Mouse (Mus musculus) embryo, embryonic 10 days (tissue): ENCODE data around the gene Havcr2.
"Not testable (repeated sequence)": the region's sequence is repeated elsewhere in the genome, so short reads cannot be mapped to it uniquely, and the experiment has no call there.

Experiments
- DNase-seq: peaks from one replicate; pipeline ENCODE4 v3.0.0-alpha.2; 2015; ENCODE audit warnings: low spot score

The Havcr2 gene

DNA sequence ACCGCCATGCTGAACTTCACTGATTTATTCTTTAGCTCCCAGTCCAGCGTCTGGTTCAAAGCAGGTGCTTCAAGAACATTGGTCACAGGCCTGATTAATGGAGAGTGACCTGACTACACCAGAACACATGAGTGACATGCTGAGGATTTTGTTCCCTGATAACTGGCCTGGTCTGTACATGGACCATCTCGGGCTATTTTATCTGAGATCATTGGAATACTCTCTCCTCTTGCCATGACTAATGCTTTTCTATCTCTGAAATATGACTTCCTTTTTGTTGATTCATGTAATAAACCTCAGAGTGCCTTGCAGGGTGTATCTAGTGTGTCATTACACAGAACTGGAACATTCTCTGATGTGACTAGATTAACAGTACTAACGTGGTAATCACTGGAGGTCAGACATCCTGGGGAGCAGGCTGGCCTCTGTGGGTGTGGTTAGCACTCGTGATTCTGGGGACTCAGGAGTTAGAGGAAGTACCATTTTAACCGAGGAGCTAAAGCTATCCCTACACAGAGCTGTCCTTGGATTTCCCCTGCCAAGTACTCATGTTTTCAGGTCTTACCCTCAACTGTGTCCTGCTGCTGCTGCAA is at the start of gene Havcr2:
Havcr2 (plus strand) TSS at position 483 of the 593 bp plus-strand sequence.
- no peak for DNase-seq

DNA sequence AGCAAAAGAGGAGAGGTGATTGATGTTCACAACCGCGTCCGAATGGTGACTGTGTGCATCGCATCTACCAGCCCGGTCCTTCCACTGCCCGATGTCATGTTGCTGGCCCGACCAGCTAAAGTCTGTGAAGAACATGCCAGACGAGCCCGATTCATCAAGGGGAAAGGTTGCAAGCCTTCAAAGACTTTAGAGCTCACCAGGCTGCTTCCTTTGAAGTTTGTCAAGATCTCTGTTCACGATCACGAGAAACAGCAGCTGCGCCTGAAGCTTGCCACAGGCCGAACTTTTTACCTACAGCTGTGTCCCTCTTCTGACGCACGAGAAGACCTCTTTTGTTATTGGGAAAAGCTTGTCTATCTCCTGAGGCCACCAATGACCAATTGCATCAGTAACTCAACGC is 49.7 kb upstream of the Havcr2 start:
- no peak for DNase-seq

- DNase-seq: no peak
Observed at GRCm38 (mm10) chr11:46406721-46407120, 48.0 kb upstream of the Havcr2 start.

GRCm38 (mm10) chr11:46410018-46410563 is 44.6 kb upstream of the Havcr2 start:
- DNase-seq: no peak

GRCm38 (mm10) chr11:46418438-46418837 is 36.3 kb upstream of the Havcr2 start:
- DNase-seq: no peak

GRCm38 (mm10) chr11:46418860-46419259 is 35.9 kb upstream of the Havcr2 start:
- DNase-seq: no peak

- no peak for DNase-seq
Observed at GRCm38 (mm10) chr11:46421086-46421888, 33.4 kb upstream of the Havcr2 start.

DNA sequence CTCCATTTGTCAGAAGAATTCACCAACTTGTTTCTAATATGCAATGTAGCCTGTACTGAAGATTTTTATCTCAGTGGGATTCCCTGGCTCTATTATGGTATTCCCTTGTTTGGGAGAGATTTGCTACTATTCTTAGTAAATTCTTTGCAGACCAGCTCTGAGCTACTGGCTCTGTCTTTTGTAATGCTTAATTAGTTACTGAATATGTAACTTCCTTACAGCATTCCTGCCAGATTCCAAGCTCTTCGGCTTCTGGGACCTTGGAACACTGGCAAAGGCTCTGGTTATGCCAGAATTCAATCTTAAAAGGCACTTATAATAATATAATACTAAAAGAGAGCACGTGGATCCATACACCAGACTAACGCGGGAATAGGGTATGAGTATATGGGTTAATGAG is 26.6 kb upstream of the Havcr2 start:
- DNase-seq: not testable (repeated sequence)

DNA sequence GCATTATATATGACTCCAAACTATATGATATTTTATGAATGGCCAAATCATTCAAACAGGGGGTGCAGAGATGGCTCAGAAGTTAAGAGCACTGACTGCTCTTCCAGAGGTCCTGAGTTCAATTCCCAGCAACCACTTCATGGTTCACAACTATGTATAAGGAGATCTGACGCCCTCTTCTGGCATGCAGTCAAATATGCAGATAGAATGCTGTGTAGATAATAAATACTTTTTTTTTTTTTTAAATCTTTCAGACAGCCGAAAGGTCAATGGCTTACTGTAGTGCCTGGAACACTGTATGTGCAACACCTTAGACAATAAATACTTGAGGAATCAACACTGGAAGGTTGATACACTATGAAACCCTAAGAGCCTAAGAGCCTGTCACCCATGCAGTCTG is 24.6 kb upstream of the Havcr2 start:
- DNase-seq: no peak

DNA sequence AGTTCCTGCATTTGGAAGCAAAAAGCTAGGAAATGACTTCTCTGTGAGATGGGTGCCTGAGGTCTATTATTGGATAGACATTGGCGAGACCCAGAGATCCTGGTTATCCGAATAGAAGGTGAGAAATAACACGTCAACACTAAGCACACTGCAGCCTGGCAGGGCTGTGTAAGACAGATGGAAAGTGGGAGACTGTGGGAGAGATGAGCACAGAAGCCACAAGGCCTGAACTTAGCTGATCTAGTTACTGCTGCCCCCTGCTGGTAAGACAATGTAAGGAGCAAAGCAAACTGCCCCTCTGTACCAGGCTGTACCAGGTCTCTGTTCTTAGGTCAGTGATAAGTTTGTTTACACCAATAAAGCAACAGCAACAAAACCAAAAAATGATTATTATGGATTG is 23.6 kb upstream of the Havcr2 start:
- peak; percentile 95 for DNase-seq

DNA sequence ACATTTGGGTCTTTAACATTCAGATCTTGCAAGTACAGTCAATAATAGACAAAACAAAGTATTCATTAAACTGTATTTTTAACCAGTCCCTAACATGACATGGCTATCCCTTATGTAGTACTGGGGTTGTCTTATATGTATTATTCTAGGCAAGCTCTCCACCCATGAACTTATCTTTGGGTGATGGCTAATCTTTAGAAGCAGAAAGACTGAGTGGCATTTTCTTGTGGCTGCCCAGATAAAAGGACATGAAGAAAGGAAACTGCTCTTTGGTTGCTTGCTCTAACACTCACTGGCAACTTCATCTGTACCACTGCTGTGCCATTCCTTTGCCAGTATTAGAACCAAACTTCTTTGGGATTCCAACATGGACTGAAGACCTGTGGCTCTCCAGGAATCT is 19.4 kb upstream of the Havcr2 start:
- no peak for DNase-seq

GRCm38 (mm10) chr11:46436760-46437458 is 17.8 kb upstream of the Havcr2 start, which contains the start of gene Med7:
TSS of gene Med7 (plus strand) at chr11:46436925.
- DNase-seq: peak; percentile 98

- peak; percentile 71 for DNase-seq
Observed at GRCm38 (mm10) chr11:46437459-46438000, 17.2 kb upstream of the Havcr2 start.

GRCm38 (mm10) chr11:46439005-46439543 is 15.7 kb upstream of the Havcr2 start:
- no peak for DNase-seq

DNA sequence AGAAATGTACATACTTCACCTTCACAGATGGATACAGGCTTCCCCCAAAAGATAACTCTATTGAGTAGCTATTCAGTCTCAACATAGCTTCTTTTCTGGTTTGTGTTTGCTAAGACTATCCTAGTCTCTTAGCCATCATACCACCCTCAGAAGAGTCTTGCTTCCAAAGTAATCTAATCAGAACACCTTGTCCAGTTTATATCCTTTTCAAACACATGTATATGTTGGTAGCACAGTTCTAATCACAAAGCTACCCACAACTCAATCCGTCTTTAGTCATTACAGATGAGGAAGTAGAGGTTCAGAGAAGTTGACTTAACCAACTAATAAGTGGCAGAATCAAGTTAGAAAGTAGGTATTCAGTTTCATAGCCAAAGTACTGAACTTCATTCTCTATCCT is 13.0 kb upstream of the Havcr2 start:
- no peak for DNase-seq

GRCm38 (mm10) chr11:46443152-46443551 is 11.6 kb upstream of the Havcr2 start:
- no peak for DNase-seq

DNA sequence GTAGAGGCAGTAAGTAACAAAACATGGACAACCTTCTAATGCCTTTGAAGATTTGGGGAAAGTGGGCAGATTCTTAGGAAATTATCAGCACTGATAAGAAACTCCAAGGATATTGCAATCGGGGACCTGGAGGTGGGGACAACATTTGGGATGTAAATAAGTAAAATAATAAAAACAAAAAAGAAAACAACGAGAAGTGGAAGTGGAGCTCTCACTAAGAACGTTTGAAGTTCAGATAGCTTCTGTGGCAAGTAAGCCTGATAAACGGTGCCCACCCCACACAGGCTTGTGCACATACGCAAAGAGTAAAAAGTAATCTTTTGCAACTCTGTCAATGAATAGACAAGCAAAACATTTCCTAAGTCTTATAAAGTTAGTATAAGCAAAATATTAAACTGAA is 10.8 kb upstream of the Havcr2 start:
- no peak for DNase-seq

- no peak for DNase-seq
Observed at GRCm38 (mm10) chr11:46446150-46446549, 8.6 kb upstream of the Havcr2 start.

GRCm38 (mm10) chr11:46447644-46448484 is 6.9 kb upstream of the Havcr2 start:
- DNase-seq: no peak

GRCm38 (mm10) chr11:46449461-46450080 is 5.2 kb upstream of the Havcr2 start:
- DNase-seq: no peak

DNA sequence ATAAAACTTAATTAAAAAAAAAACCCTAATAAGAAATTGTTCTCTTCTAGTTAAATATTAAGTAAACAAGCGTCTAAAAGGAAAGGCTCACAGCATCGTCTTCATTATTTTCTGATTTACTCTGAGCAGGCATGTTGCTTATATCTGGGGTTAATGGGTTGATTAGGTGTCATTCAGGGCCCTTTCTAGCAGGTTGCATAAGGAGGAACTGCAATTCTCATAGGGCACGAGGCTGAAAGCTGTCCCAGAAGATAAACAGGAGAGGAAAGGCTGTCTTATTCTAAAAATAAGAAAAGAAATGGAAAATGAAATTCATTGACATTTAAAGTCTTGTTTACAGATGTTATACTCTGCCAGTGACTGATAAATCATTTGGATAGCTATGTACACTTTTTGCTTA is 5.2 kb downstream of the Havcr2 start:
- DNase-seq: no peak
